Mouse (Mus musculus) lung, postnatal 0 days (tissue): ENCODE measurements around the gene Rab37.

Source experiments
- CTCF ChIP-seq: IDR thresholded peaks from 2 replicates; pipeline ENCODE4 v1.5.1; 2016; ENCODE audit warnings: antibody characterized with exemption, mild to moderate bottlenecking
- EP300 ChIP-seq: IDR thresholded peaks from 2 replicates; pipeline ENCODE4 v1.6.1; 2016; ENCODE audit warnings: antibody characterized with exemption, mild to moderate bottlenecking, control low read depth

DNA sequence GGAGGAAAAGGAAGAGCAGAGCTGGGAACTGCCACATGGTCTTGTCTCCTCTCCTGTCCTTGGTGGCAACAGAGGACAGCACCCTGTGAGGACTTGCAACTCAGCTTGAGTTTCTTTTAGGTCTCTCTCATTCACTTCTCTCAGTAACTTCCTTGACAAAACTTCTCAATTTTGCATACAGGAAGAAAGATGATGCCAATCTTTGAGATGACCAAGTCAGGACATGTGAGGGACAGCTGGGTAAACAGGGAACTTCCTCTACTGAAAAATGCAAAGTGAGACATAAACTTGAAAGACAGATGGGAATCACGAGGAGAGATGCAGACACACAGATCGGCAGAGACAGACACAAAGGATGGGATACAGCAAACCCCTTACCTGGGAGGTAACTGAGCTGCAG is 43.0 kb upstream of the Rab37 start, which contains the start of gene Cd300ld3:
- TF ChIP-seq CTCF: no peak
- TF ChIP-seq EP300: no peak
